Mouse (Mus musculus) B cell, adult 67 days (primary cell): ENCODE measurements around the gene Ip6k3. TPM values are rescaled to one million over a fixed set of nuclear protein-coding genes. Genes with fewer than 3 reads are reported as not detected.

Experiments
- total RNA-seq, 2 experiments: library from RNA; stranded (reverse); gene quantifications; 4 replicates each; pipeline ENCODE4 v1.2.4; 2023

The Ip6k3 gene
- total RNA-seq, result not detected

GRCm38 (mm10) chr17:27167545-27167944 is at the start of gene Ip6k3:
Ip6k3 (minus strand) TSS chr17:27167795.

DNA sequence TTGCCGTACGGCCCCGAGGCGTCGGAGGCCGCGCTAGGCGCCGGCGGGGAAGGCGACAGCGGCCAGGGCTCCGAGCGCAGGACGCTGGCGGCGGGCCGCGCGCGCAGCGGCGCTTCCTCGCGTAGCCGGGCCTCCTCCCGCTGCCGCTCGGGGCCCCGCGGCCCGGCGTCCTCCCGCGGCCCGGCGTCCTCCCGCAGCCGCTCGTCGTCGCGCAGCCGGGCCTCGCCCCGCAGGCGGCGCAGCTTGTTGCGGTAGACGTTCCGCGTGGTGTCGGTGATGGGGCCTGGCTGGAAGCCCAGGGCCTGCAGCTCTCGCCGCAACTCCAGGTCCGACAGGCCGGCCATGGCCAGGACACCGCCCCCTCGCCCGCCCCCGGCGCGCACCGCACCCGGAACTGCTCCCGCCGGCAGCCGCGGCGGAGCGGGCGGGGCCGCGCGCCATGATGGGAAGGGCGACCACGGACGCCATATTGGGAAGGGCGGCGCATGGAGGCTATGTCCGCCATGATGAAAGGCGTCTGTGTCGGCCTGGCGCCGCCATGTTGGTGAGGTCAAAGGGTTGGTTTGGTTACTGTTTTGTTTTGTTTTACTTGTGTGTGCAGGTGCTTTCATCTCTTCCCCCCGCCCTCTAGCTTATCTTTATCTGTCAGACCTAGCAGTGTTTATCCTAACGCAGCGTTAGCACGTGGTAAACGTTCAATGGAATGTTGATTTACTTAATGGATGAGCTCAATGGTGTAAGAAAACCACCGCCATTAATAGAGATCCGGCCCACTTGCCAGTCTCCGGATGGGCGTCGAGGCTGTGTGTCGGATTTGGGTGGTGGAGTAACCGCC is 36.7 kb upstream of the Ip6k3 start, which contains the start of gene Lemd2:
Lemd2 (minus strand) TSS at position 395 of the 835 bp plus-strand sequence.

DNA sequence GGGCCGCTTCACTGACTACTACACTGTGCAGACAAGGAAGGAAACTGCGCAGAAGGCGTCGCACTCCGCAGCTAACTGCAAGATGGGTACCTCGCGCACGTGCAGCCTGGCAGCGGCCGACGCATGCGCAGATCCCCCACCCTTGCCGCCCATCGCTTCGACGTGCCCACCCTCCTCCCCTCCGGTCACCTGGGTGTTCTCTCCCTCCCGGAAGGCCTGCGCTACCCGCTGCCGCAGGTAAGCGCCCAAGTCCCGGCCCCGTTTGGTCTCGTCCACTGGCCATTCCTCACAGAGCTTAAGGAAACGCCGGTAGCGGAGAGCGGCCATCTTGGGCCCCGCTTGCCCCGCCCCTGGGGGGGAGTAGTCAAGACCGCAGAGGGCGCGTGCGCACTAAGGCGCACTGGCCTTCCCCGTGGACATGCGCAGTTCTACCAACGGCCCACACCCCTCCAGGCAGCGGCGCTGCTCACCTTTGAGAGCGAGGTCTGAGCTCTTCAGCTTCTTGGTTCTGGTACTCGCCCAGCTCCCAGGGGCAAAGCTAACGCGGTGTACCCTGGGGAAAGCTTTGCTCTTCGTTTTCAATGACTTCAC is 33.9 kb downstream of the Ip6k3 start, which contains the start of gene Uqcc2:
Uqcc2 (minus strand) TSS at position 366 of the 591 bp plus-strand sequence.

Other genes with a start within 250 kb of the Ip6k3 start
- gene Phf1, start 234.7 kb downstream of the Ip6k3 start, total RNA-seq, result 100 to 1,000 TPM; 123 to 132 TPM
- gene Cuta, start 228.2 kb downstream of the Ip6k3 start, total RNA-seq, result 10 to 100 TPM; 76.1 to 80.4 TPM
- gene Syngap1, start 226.5 kb downstream of the Ip6k3 start, total RNA-seq, result 1 to 10 TPM; 2.3 to 3.2 TPM
- gene Zbtb9, start 194.6 kb downstream of the Ip6k3 start, total RNA-seq, result 10 to 100 TPM; 23.5 to 24.4 TPM
- gene Bak1, start 138.8 kb downstream of the Ip6k3 start, total RNA-seq, result 10 to 100 TPM; 40.2 to 42.1 TPM
- 100 to 1,000 TPM; 186 to 191 TPM for gene Itpr3, start 110.5 kb downstream of the Ip6k3 start, total RNA-seq
- gene Uqcc2, start 33.9 kb downstream of the Ip6k3 start, total RNA-seq, result 10 to 100 TPM; 46.6 to 56.5 TPM
- 10 to 100 TPM; 88.6 to 89.8 TPM for gene Lemd2, start 36.7 kb upstream of the Ip6k3 start, total RNA-seq